Mouse (Mus musculus) cerebellum, adult (tissue): ENCODE results near the gene Gtf2a1.
"Not testable (repeated sequence)": the region's sequence is repeated elsewhere in the genome, so short reads cannot be mapped to it uniquely, and the experiment has no call there.

Experiments used
- ATAC-seq: cut with Nextera tagmentation; 2 replicates; pipeline ENCODE4 v1.9.2; 2017; ENCODE audit warnings: mild to moderate bottlenecking, moderate library complexity, mixed read lengths; ENCODE audit not compliant: insufficient number of reproducible peaks, low FRiP score, low TSS enrichment

Gene Gtf2a1

GRCm38 (mm10) chr12:91589847-91590690, at the start of gene Gtf2a1:
Gene Gtf2a1 (minus strand): TSS chr12:91590487.
- ATAC-seq: peak; percentile 71

- ATAC-seq: no peak
These were observed 48.1 kb upstream of the Gtf2a1 start for GRCm38 (mm10) chr12:91638351-91638750.

- ATAC-seq: no peak
These were observed 47.0 kb upstream of the Gtf2a1 start for GRCm38 (mm10) chr12:91637136-91637909.

GRCm38 (mm10) chr12:91626482-91626881, 36.2 kb upstream of the Gtf2a1 start:
- ATAC-seq: no peak

GRCm38 (mm10) chr12:91625013-91625412, 34.7 kb upstream of the Gtf2a1 start:
- no peak for ATAC-seq

- ATAC-seq: no peak
These were observed 19.1 kb upstream of the Gtf2a1 start for GRCm38 (mm10) chr12:91609425-91609824.

- ATAC-seq: no peak
These were observed 17.4 kb upstream of the Gtf2a1 start for GRCm38 (mm10) chr12:91607678-91608077.

- ATAC-seq: no peak
These were observed 16.4 kb upstream of the Gtf2a1 start for GRCm38 (mm10) chr12:91606651-91607050.

- no peak for ATAC-seq
These were observed 14.3 kb upstream of the Gtf2a1 start for GRCm38 (mm10) chr12:91604600-91604999.

GRCm38 (mm10) chr12:91592128-91592527, 1.8 kb upstream of the Gtf2a1 start:
- ATAC-seq: no peak

GRCm38 (mm10) chr12:91591191-91591590, 904 bp upstream of the Gtf2a1 start:
- no peak for ATAC-seq

- no peak for ATAC-seq
These were observed 429 bp upstream of the Gtf2a1 start for GRCm38 (mm10) chr12:91590716-91591115.

- ATAC-seq: peak; percentile 0; the same call in 1 of the 2 replicates
These were observed 793 bp downstream of the Gtf2a1 start for GRCm38 (mm10) chr12:91589542-91589846.

- no peak for ATAC-seq
These were observed 1.4 kb downstream of the Gtf2a1 start for GRCm38 (mm10) chr12:91588670-91589541.

- ATAC-seq: peak; percentile 87
These were observed 2.1 kb downstream of the Gtf2a1 start for GRCm38 (mm10) chr12:91588176-91588669.

- no peak for ATAC-seq
These were observed 2.7 kb downstream of the Gtf2a1 start for GRCm38 (mm10) chr12:91587491-91588033.

GRCm38 (mm10) chr12:91587077-91587476, 3.2 kb downstream of the Gtf2a1 start:
- ATAC-seq: no peak

- not testable (repeated sequence) for ATAC-seq
These were observed 4.5 kb downstream of the Gtf2a1 start for GRCm38 (mm10) chr12:91585815-91586214.

GRCm38 (mm10) chr12:91585206-91585605, 5.1 kb downstream of the Gtf2a1 start:
- ATAC-seq: no peak

- no peak for ATAC-seq
These were observed 6.9 kb downstream of the Gtf2a1 start for GRCm38 (mm10) chr12:91583409-91583808.
